Mouse (Mus musculus): ENCODE measurements around the gene Poc1b. TPM values are rescaled to one million over a fixed set of nuclear protein-coding genes. Genes with fewer than 3 reads are reported as not detected.

The Poc1b gene
- polyA plus RNA-seq, 1 experiment from 2014 or later, result 21.1 TPM

DNA sequence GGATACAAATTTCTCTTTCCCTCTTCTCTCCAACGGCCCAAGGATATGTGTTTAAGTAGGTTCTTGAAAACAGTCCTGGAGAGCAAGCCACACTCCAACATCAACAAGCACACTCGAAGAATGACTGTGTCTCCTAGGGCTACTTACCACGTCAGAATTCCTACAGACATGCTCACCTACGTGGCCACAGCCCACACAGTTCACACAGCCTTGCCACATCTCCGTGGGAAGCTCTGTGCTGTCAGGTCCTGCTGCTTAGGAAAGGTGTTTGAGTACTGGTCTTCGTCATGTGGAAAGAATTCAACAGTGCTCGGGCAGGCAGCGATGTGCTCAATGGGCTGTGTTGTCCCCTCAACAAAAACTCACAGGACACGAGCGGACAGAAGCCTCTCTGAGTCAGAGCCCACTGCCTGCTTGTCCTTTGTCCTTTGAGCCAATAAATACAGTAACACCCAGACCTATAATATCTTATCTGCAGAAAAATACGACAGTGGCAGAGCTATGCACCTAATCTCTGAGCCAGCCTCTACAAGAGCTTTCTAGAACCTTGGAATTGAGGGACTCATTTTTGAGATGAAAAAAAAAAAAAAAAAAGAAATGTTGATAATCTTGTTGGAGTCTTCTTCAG lies 130.5 kb downstream of the Poc1b start:
- no peak overlapping the region for H3K4me3 ChIP-seq
- ATAC-seq (ENCODE audit: insufficient number of reproducible peaks, insufficient read depth, low FRiP score, low TSS enrichment), result no peak

DNA sequence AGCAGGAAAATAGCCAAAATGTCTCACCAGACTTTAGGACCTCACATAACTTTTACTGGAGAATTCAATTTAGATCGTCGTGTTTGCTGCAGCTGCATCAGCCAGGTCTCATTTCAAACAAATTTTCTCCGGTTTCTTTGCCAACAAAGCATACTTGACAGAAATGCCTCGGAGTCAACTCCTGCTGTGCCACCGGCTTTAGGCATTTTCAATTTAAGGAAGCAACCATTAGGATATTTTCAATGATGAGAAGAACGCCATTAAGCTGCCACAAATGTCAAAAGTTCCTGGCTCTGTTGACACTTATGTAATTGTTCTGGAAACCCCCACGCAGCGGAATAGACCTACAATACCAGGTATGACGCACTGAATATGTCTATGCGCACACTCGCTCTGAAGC lies 131.7 kb downstream of the Poc1b start:
- Histone ChIP-seq H3K4me2 (replicated peaks) (no peak overlapping the region), H3K4me1 (peaks cover 13% of the 10 kb centered on the region), H3K4me3 (no peak overlapping the region), H3K36me3 (no peaks in the 10 kb centered on the region), H3K9ac (no peak overlapping the region), H3K9me3 (no peaks in the 10 kb centered on the region), H3K27me3 (no peaks in the 10 kb centered on the region), H3K27ac (no peak overlapping the region)
- WGBS, result 56% methylated on average over 11 of the region's 11 CpGs
- ATAC-seq (ENCODE audit: insufficient number of reproducible peaks, insufficient read depth, low FRiP score, low TSS enrichment), result no peak

More for the DNA sequence above, 130.5 kb downstream of the Poc1b start:
- Histone ChIP-seq H3K36me3 (no peaks in the 10 kb centered on the region), H3K27me3 (no peaks in the 10 kb centered on the region), H3K4me1 (peaks cover 9% of the 10 kb centered on the region; the same call in 1 of the 2 replicates), H3K9ac (no peak overlapping the region), H3K9me3 (no peaks in the 10 kb centered on the region), H3K27ac (no peak overlapping the region), H3K4me2 (replicated peaks) (no peak overlapping the region)
- WGBS, result 64% methylated on average over 11 of the region's 11 CpGs

DNA sequence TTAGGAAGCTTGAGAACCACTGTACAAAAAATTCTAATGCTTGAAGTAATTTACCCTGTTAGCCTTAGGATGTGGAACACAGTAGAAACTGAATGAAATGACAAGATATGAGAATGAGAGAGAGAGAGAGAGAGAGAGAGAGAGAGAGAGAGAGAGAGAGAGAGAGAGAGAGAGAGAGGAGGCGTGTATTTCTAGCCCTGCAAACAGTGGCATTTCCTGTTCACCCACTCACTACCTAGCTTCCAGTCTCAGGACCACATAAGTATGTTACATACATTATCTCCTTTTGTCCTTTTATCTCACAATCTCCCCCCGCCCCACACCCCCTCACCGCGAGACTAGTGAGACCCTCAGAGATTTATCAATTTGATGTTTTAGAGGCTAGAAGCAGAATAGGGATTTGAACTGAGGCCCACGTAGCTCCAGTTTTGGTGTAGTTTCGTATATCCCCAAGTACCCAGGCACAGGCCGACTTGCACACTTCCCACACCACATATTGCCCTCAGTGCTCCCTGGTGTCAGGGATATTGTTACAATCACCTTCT lies 134.5 kb downstream of the Poc1b start:
- H3K9me3 ChIP-seq, result no peaks in the 10 kb centered on the region
- H3K9ac ChIP-seq, result no peak overlapping the region
- WGBS, result 82% methylated on average over 7 of the region's 7 CpGs
- 0 out of 2 replicates have a peak overlapping the region, but pooled peaks have one; percentile 12 for H3K27ac ChIP-seq
- H3K36me3 ChIP-seq, result no peaks in the 10 kb centered on the region
- no peak overlapping the region for H3K4me3 ChIP-seq
- no peak for ATAC-seq (ENCODE audit: insufficient number of reproducible peaks, insufficient read depth, low FRiP score, low TSS enrichment)
- H3K27me3 ChIP-seq, result no peaks in the 10 kb centered on the region
- no peak overlapping the region for H3K4me2 ChIP-seq (replicated peaks)
- H3K4me1 ChIP-seq, result peaks cover 20% of the 10 kb centered on the region

DNA sequence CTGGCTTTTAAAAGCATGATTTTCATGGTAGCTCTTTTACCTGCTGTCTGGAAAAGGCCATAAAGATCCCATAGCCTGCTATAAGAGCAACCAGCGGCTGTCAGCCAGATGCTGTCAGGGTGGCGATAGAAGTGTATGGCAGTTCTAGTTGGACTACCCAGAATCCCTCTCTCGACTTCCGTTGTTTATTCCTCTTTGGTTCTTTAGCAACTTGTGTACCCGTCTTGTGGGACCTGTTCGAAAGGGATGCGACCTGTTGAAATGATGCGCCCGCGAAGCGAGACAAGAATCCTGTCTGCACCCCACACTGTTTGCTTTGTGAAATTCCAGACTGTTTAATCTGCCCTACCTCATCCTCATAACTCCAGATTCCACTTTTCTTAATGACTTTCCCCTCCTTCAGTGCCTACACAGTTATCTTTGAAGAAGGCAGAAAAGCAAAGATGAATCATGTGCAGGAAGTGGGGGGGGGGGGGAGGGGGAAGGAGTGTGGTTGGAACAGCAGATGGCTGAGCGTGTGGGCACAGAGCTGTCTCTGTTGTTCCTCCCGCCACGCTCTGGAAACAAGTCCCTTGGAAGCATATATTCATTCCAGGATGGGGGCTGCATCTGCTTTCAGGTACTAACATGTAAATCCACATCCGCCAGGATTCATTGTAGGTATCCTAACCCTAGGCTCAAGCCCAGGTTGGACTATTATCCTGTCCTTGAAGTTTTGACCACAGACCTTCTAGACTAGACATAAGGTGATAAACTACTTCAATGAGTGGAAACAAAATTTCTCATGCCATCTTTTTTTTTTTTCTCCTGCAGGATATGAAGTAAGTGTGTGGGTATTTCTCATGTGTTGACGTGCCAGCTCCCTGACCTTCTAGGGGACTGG lies 135.2 kb downstream of the Poc1b start:
- H3K27me3 ChIP-seq, result no peaks in the 10 kb centered on the region
- H3K4me3 ChIP-seq, result no peak overlapping the region
- no peak overlapping the region for H3K9ac ChIP-seq
- no peak; the same call in 1 of the 2 replicates for ATAC-seq (ENCODE audit: insufficient number of reproducible peaks, insufficient read depth, low FRiP score, low TSS enrichment)
- no peaks in the 10 kb centered on the region for H3K36me3 ChIP-seq
- H3K9me3 ChIP-seq, result no peaks in the 10 kb centered on the region
- 72% methylated on average over 16 of the region's 16 CpGs for WGBS
- peaks cover 20% of the 10 kb centered on the region for H3K4me1 ChIP-seq
- H3K27ac ChIP-seq, result peak overlapping the region; percentile 12; the same call in 1 of the 2 replicates
- H3K4me2 ChIP-seq (replicated peaks), result no peak overlapping the region

DNA sequence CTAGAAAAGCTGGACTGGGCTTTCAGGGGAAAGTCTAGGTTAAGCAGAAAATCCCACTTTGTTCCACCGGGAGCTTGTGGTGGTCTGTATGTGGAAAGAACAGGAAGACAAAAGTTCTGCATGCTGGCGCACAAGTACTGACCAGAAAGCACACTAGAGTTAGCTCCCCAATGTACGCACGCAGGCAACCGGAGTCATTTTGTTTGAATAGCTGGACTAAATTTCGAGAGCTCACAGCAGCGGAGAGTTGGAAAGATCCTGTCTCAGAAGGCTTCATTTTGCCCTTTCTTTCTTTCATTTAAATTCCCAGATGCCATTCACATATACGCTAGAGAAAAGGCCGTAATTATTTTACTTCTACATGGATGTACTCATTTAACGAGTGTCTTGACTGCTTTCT lies 135.9 kb downstream of the Poc1b start:
- Histone ChIP-seq H3K27ac (peak overlapping the region; percentile 12; the same call in 1 of the 2 replicates), H3K4me3 (no peak overlapping the region), H3K9ac (no peak overlapping the region), H3K9me3 (no peaks in the 10 kb centered on the region), H3K4me2 (replicated peaks) (no peak overlapping the region), H3K36me3 (no peaks in the 10 kb centered on the region), H3K27me3 (no peaks in the 10 kb centered on the region), H3K4me1 (peaks cover 20% of the 10 kb centered on the region)
- no peak for ATAC-seq (ENCODE audit: insufficient number of reproducible peaks, insufficient read depth, low FRiP score, low TSS enrichment)
- WGBS, result 67% methylated on average over 10 of the region's 10 CpGs

DNA sequence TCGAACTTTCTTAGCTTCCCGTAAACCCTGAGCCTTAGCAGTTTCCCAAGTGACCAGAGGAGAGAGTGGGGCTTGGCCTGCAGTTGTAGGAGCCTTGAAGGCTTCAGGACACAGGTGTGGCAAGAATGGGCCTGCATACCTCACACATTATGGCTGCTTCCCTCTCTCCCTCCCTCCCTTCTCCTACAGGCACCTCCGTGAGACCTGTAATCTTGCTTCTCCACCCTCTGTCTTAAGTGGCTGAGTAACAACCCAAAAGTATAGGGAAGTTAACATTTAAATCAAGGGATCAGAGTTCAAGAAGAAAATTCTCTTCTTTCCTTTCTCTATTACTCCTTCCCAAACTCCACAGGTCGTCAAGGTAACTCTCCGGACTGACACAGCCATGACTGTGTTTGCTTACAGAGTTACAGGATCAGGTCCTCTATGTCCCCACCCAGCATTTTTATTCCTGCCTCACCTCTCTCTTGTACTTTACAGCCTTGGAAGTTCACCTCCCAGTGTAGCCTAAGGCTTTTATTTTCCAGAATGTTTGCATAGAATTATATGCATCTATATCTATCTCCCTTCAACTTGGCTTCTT lies 137.2 kb downstream of the Poc1b start:
- WGBS, result 44% methylated on average over 5 of the region's 5 CpGs
- Histone ChIP-seq H3K4me1 (peaks cover 20% of the 10 kb centered on the region), H3K27ac (no peak overlapping the region), H3K9me3 (no peaks in the 10 kb centered on the region), H3K36me3 (no peaks in the 10 kb centered on the region), H3K27me3 (no peaks in the 10 kb centered on the region), H3K4me3 (no peak overlapping the region), H3K4me2 (replicated peaks) (no peak overlapping the region), H3K9ac (no peak overlapping the region)
- ATAC-seq (ENCODE audit: insufficient number of reproducible peaks, insufficient read depth, low FRiP score, low TSS enrichment), result no peak

DNA sequence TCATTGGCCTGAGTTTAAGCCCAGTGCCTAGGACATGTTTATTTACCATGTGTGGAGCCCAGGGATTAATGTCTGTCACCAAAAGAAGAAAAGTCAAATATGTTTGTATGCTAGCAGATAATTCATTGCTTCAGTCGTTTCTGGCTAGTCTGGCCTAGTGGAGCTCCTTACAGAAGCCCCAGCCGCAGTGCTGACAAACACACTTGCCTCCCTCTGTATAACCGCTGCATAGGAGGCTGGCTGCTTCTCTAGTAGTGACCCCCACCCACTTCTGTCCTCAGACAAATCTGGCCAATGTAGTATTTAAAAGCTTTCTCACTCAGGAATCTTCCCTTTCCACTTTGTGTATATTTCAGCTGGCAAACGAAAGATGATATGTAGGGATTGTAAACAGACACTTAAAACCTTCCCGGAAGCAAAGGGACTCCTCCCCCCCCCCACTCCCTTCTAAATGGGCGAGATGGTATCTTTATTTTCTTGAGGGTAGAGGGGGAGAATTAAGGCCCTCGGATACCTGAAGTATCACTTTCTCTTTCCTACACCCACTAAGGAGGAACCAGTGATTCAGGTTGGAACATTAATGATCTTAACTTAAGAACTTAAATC lies 137.9 kb downstream of the Poc1b start:
- no peak for ATAC-seq (ENCODE audit: insufficient number of reproducible peaks, insufficient read depth, low FRiP score, low TSS enrichment)

DNA sequence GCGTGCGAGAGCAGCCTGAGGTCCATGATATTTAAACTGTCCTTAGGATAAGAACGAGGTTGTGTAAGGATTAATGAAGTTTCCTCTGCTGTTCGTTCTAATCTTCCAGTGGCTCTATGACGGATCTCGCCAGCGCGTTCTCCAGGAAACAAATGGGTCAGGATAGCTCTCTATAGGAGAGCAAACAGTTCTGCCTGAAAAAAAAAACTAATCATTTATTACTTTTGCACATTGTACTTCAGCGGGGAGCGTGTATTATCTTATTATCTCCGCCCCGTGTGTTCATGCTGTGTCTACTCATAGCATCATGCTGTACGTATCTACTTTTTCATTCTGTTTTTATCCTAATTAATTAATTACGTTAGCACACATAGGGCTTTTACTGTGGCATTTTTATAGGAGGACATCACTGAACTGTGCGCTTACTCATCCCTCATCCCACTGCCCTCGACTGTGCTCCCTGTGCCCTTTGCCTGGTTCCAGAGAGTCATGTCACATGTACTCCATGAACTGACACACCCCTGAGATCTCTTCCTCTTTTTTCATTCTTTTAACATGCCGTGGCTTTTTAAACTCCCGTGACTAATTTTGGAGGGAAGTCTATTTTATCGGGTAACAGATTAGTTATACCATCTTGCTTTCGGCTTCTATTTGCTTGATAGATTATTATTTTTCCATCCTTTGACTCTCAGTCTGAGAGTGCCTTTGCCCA lies 140.1 kb downstream of the Poc1b start:
- Histone ChIP-seq H3K4me3 (no peak overlapping the region), H3K4me1 (peaks cover 14% of the 10 kb centered on the region), H3K9ac (no peak overlapping the region), H3K27me3 (no peaks in the 10 kb centered on the region), H3K27ac (no peak overlapping the region), H3K36me3 (no peaks in the 10 kb centered on the region), H3K9me3 (no peaks in the 10 kb centered on the region), H3K4me2 (replicated peaks) (no peak overlapping the region)
- no peak for ATAC-seq (ENCODE audit: insufficient number of reproducible peaks, insufficient read depth, low FRiP score, low TSS enrichment)
- WGBS, result 83% methylated on average over 20 of the region's 20 CpGs

More for the DNA sequence above, 137.9 kb downstream of the Poc1b start:
- H3K4me2 ChIP-seq (replicated peaks), result no peak overlapping the region
- no peaks in the 10 kb centered on the region for H3K27me3 ChIP-seq
- H3K4me1 ChIP-seq, result peaks cover 20% of the 10 kb centered on the region
- no peak overlapping the region for H3K9ac ChIP-seq
- no peaks in the 10 kb centered on the region for H3K36me3 ChIP-seq
- no peak overlapping the region for H3K27ac ChIP-seq
- WGBS, result 27% methylated on average over 7 of the region's 7 CpGs
- no peak overlapping the region for H3K4me3 ChIP-seq
- H3K9me3 ChIP-seq, result no peaks in the 10 kb centered on the region

Other genes with a start within 250 kb of the Poc1b start
- gene Atp2b1, start 192.6 kb upstream of the Poc1b start, polyA plus RNA-seq (2016; fragmentation: Nextera tagmentation; extraction: Ambion mirVana), result 103 and 111 TPM in 2 replicates
- gene Galnt4, start 1.1 kb downstream of the Poc1b start, polyA plus RNA-seq (2016; fragmentation: Nextera tagmentation; extraction: Ambion mirVana), result 8.1 and 9.5 TPM in 2 replicates
- gene Phxr2, start 19.3 kb downstream of the Poc1b start, polyA plus RNA-seq (2016; fragmentation: Nextera tagmentation; extraction: Ambion mirVana), result 0.18 TPM in 1 of 2 replicates, not detected in the other
- gene Dusp6, start 156.2 kb downstream of the Poc1b start, polyA plus RNA-seq (2016; fragmentation: Nextera tagmentation; extraction: Ambion mirVana), result 90.6 and 90.7 TPM in 2 replicates